Mouse (Mus musculus) retina, embryonic 14.5 days (tissue): ENCODE data around the gene Ifna12.
A peak's percentile ranks its signal among the peaks of the same experiment; 100 is the strongest.
"Not testable (repeated sequence)": the region's sequence is repeated elsewhere in the genome, so short reads cannot be mapped to it uniquely, and the experiment has no call there.

Experiments used
- DNase-seq: peaks from one replicate; pipeline ENCODE4 v3.0.0-alpha.2; 2015; ENCODE audit warnings: low spot score

Ifna12 gene

GRCm38 (mm10) chr4:88603276-88603675 lies at the start of gene Ifna12:
Gene Ifna12 (minus strand): TSS chr4:88603376.
- no peak for DNase-seq

DNA sequence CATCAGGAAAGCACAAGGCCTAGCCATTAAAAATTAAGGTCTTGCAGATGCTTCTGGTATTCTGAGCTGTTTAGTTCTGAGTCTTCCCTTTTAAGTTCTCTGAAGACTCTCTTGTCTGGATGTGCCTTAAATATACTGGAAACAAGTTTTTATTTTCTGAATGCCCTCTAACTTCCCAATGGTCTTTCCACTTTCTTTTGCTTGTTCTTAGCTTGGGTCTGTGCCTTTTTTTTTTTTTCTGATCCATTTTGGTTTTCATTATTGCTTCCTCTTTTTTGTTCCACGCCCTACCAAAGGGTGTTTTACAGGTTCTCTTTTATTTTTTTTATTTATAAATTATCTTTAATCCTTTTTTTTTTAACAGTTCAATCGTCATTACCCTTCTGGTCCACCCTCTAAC lies 41.2 kb upstream of the Ifna12 start, which contains the start of gene Ifna13:
TSS of gene Ifna13 (minus strand) at position 101 of the 400 bp plus-strand sequence.
- no peak for DNase-seq

DNA sequence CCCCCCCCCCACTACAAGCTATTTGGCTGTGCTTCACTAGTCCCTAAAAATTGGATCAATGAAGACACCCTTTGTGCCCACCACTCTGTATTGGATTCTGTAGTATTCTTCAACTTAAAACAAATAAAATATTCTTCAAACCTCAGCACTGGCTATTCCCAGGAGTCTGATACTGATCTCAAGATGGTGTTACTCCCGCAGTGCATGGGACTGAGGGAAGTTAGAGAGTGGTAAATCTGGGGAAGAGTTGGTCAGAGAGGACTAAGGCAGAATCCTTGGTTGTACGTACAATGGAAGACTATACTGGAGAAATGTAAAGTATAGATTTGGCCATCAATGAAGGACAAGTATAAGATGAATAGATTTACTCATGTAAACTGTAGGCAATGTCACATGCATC lies 39.4 kb upstream of the Ifna12 start:
- peak; percentile 38 for DNase-seq

GRCm38 (mm10) chr4:88641077-88641831 lies 38.1 kb upstream of the Ifna12 start:
- DNase-seq: peak; percentile 98

DNA sequence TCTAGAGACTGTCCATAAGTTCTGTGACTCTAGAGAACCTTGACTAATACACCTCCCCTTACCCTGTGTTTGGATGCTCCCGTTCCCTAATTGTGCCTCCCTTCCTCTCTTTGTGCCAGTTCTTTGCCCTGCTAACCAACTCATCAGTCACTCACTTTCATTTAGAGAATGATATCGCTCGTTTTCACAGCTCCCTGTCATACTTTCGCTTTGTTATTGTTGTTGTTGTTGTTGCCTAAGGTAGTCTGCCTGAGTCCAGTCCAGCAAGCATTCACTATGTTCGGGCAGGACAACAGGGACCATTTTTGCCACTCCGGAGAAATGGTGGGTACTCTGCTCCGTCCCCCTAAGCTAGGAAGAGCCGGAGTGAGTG lies 37.5 kb upstream of the Ifna12 start:
- no peak for DNase-seq

- no peak for DNase-seq
Observed at GRCm38 (mm10) chr4:88634311-88634710, 31.1 kb upstream of the Ifna12 start, which contains the start of gene C87499. Gene C87499 (minus strand): TSS chr4:88634411.

DNA sequence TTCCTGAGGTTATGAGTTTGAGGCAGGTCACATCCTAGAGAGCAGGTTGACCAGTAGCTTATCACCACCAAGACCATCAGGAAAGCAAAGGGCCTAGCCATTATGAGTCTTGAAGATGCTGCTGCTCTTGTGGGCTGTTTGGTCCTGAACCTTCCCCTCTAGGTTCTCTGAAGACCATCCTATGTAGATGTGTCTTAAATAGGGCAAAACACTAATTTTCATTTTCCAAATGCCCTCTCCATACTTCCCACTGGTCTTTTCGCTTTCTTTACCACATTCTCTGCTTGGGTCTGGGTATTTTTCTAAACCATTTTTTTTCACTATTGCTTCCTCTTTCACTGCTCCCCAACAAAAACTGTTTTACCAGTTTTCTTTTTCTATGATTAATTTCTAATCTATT lies 10.9 kb downstream of the Ifna12 start, which contains the start of gene Ifna9:
TSS of gene Ifna9 (minus strand) at position 101 of the 400 bp plus-strand sequence.
- DNase-seq: no peak

GRCm38 (mm10) chr4:88571698-88572097 lies 31.5 kb downstream of the Ifna12 start, which contains the start of gene Ifna14:
Gene Ifna14 (minus strand): TSS chr4:88571798.
- DNase-seq: no peak

DNA sequence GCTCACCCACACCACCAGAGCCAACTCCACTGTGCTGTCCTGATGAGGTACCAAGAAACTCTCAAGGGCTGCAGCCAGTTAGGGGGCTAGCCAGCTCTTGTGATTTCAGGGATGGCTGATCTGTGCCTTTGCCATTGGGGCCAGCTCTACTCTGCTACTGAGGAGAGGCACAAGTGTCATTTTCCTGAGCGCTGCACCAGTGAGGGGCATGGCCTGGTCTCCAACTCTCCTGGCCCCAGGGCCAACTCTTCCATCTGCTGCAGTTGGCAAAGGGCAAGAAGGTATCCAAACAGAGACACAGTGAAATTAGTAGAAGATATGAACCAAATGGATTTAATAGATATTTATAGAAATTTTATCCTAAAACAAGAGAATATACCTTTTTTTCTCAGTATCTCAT lies 41.4 kb downstream of the Ifna12 start:
- no peak for DNase-seq

DNA sequence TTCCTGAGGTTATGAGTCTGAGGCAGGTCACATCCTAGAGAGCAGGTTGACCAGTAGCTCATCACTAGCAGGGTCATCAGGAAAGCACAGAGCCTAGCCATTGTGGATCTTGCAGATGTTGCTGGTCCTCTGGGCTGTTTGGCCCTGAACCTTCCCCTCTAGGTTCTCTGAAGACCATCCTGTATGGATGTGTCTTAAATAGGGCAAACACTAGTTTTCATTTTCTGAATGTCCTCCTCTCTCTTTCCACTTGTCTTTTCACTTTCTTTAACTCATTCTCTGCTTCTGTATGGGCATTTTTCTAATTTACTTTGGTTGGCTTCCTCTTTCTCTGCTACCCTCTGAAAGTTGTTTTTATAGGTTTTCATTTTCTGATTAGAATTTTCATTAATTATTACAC lies 45.0 kb downstream of the Ifna12 start, which contains the start of gene Ifna15:
TSS of gene Ifna15 (minus strand) at position 101 of the 400 bp plus-strand sequence.
- not testable (repeated sequence) for DNase-seq
